Mouse (Mus musculus) Patski (cell line): ENCODE results near the gene Lgals12. TPM values are rescaled to one million over a fixed set of nuclear protein-coding genes. Genes with fewer than 3 reads are reported as not detected.

Experiments used
- ATAC-seq: fragments of 100-300 bp; one replicate; pipeline ENCODE4 v1.8.0; 2021
- CTCF ChIA-PET: fragments of 350-600 bp; sonication (Branson Sonifier 250); formaldehyde crosslinking; loops from one replicate; lab custom pipeline; 2022; ENCODE audit warnings: inconsistent platforms; lab: Charles Lee
- POLR2A ChIA-PET: fragments of 350-600 bp; sonication (Branson Sonifier 250); formaldehyde crosslinking; loops from one replicate; lab custom pipeline; 2022; ENCODE audit warnings: antibody characterized with exemption, inconsistent platforms; lab: Charles Lee
- DNase-seq: peaks from one replicate; pipeline ENCODE4 v3.0.0-alpha.2; 2011; ENCODE audit warnings: low read depth, low spot score
- H3K27me3 ChIP-seq: fragments of 371-371 bp; one replicate; pipeline ENCODE4 v1.5.1; 2021
- CTCF ChIP-seq: fragments of 100-300 bp; IDR thresholded peaks from one replicate; pipeline ENCODE4 v1.5.1; 2021
- in situ Hi-C: fragments of 300-500 bp; cut with MboI; formaldehyde crosslinking; loops from 3 replicates; pipeline ENCODE4 v1.11.1; 2018; ENCODE audit warnings: low pct_unique_long_range_greater_than_20kb, mixed read lengths
- polyA plus RNA-seq: library from polyadenylated mRNA; unstranded; gene quantifications from one replicate; pipeline ENCODE4 v1.2.3, GENCODE M21; 2021

The Lgals12 gene
- polyA plus RNA-seq, 1 experiment from 2014 or later = not detected

DNA sequence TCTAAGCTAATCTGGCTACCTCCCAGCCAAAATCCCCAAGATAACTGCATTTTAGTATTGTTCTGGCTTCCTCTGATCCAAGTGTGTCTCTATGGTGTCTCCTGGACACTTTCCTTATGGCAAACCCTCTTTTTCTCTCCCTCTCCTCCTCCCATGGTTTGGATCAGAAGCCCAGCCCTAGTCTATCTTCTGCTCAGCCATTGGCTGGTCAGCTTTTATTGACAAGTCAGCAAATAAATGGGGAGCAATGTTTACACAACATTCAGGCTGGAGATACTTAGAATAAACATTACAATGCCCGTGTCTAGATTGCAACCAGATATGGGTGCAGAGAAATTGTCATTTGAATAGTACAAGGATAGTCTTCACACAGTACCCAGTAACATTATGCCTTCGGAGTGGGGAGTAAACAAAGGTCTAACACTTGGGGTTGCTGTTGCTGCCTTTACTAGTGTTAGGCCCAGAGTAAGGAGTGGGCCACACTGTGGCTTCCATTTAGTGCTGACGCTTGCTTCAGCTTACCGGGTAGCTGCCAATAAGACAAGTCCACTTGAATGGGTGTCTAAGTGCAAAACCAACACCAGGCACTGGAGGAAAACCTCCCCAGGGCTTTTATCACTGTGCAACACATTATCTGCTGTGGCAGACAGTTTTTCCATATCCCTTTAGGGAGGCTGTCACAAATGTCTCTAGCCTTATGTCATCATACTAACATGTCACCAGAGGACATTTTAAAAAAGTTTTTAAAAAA, 55.3 kb downstream of the Lgals12 start:
- ChIA-PET POLR2A (no interaction called here), CTCF (no interaction called here)
- H3K27me3 ChIP-seq = no peaks in the 10 kb centered on the region
- no peak for ATAC-seq
- TF ChIP-seq CTCF = no peak
- in situ Hi-C loops = no loop called here
- no peak for DNase-seq

DNA sequence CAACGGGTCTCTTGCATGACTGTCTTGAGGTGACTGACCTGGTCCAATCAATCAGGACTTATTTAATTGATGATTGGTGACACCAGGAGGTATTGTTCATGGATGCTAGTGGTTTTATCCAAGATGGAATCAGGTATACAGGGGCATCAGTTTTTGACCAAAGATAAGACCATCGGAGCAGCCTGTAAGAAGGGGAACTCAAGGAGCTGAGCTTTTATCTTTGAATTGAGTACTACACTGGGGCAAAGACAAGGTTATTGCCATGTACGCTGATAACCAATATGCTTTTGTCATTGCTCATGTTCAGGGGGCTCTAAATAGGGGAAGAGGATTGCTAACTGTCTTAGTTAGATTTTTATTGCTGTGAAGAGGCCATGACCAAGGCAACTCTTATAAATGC, 58.1 kb downstream of the Lgals12 start:
- in situ Hi-C loops = no loop called here
- ATAC-seq (no peak), DNase-seq (no peak)
- ChIA-PET POLR2A (no interaction called here), CTCF (interaction anchor here (0.9 to 1.7 kb wide), 6 partner anchors 8 to 47 kb away, joined by 3 to 7 read pairs (median 3); no protein-coding TSS in a partner anchor)
- H3K27me3 ChIP-seq = no peaks in the 10 kb centered on the region
- TF ChIP-seq CTCF = no peak

Other genes with a start within 250 kb of the Lgals12 start
- gene Spindoc, start 224.2 kb downstream of the Lgals12 start, polyA plus RNA-seq = 32.7 TPM
- gene 2700081O15Rik, start 189.6 kb downstream of the Lgals12 start, polyA plus RNA-seq = 45.1 TPM
- gene Rtn3, start 123.9 kb downstream of the Lgals12 start, polyA plus RNA-seq = 309 TPM
- gene Atl3, start 113.2 kb downstream of the Lgals12 start, polyA plus RNA-seq = 84.9 TPM
- gene Pla2g16, start 49.7 kb downstream of the Lgals12 start, polyA plus RNA-seq = 17.8 TPM
- gene Hrasls5, start 5.3 kb upstream of the Lgals12 start, polyA plus RNA-seq = not detected
- not detected for gene Slc22a19, start 104.1 kb upstream of the Lgals12 start, polyA plus RNA-seq
- not detected for gene Slc22a26, start 195.5 kb upstream of the Lgals12 start, polyA plus RNA-seq